Mouse (Mus musculus) forebrain, embryonic 10.5 days (tissue): ENCODE measurements around the gene Fgfr2. TPM values are rescaled to one million over a fixed set of nuclear protein-coding genes. Genes with fewer than 3 reads are reported as not detected.
A peak's percentile ranks its signal among the peaks of the same experiment; 100 is the strongest.

Source experiments
- DNase-seq: peaks from one replicate; pipeline ENCODE4 v3.0.0-alpha.2; 2017; ENCODE audit warnings: low spot score; ENCODE audit errors: extremely low spot score
- H3K27ac ChIP-seq: fragments of 300-500 bp; sonication (generic); 2 replicates; pipeline ENCODE4 v1.5.1; 2016; ENCODE audit warnings: mild to moderate bottlenecking
- H3K27me3 ChIP-seq: fragments of 300-500 bp; sonication (generic); 2 replicates; pipeline ENCODE4 v1.6.1; 2016; ENCODE audit warnings: mild to moderate bottlenecking; ENCODE audit not compliant: poor library complexity, severe bottlenecking
- H3K36me3 ChIP-seq: fragments of 300-500 bp; sonication (generic); replicated peaks from 2 replicates; pipeline ENCODE4 v1.6.1; 2016; ENCODE audit warnings: mild to moderate bottlenecking, moderate library complexity
- H3K4me1 ChIP-seq: fragments of 300-500 bp; sonication (generic); 2 replicates; pipeline ENCODE4 v1.6.1; 2016
- H3K4me3 ChIP-seq: fragments of 300-500 bp; sonication (generic); 2 replicates; pipeline ENCODE4 v1.5.1; 2016; ENCODE audit warnings: mild to moderate bottlenecking, moderate library complexity
- H3K9me3 ChIP-seq: fragments of 300-500 bp; sonication (generic); 2 replicates; pipeline ENCODE4 v1.6.1; 2016; ENCODE audit warnings: mild to moderate bottlenecking, moderate library complexity
- WGBS: fragments of 180-500 bp; shearing (Covaris S2); methylation state at CpG from one replicate; pipeline ENCODE4 v1.1.7; 2016; 5-methylcytosine and 5-hydroxymethylcytosine counted together
- polyA plus RNA-seq: library from polyadenylated mRNA; unstranded; fragments of >200 nt; fragmentation: Nextera tagmentation; extraction: Ambion mirVana; gene quantifications from 2 replicates; pipeline ENCODE4 v1.2.1, GENCODE M21; 2016

Fgfr2 gene
- polyA plus RNA-seq, 1 experiment from 2014 or later: 55.7 TPM

GRCm38 (mm10) chr7:132596557-132597250 lies 526.4 kb downstream of the Fgfr2 start:
- H3K27ac ChIP-seq: no peak overlapping the region
- DNase-seq: no peak
- H3K4me3 ChIP-seq: peak overlapping the region; percentile 57
- H3K9me3 ChIP-seq: no peaks in the 10 kb centered on the region
- peaks cover 48% of the 10 kb centered on the region for H3K4me1 ChIP-seq
- 3% methylated on average over 26 of the region's 26 CpGs for WGBS
- no peaks in the 10 kb centered on the region for H3K36me3 ChIP-seq
- peaks cover 98% of the 10 kb centered on the region for H3K27me3 ChIP-seq

- Histone ChIP-seq H3K4me1 (peaks cover 41% of the 10 kb centered on the region), H3K27me3 (peaks cover 97% of the 10 kb centered on the region), H3K4me3 (no peak overlapping the region), H3K9me3 (no peaks in the 10 kb centered on the region), H3K27ac (no peak overlapping the region), H3K36me3 (no peaks in the 10 kb centered on the region)
- no peak for DNase-seq
- WGBS: 80% methylated on average over 3 of the region's 3 CpGs
Measured at GRCm38 (mm10) chr7:132595787-132596186, 527.4 kb downstream of the Fgfr2 start.

DNA sequence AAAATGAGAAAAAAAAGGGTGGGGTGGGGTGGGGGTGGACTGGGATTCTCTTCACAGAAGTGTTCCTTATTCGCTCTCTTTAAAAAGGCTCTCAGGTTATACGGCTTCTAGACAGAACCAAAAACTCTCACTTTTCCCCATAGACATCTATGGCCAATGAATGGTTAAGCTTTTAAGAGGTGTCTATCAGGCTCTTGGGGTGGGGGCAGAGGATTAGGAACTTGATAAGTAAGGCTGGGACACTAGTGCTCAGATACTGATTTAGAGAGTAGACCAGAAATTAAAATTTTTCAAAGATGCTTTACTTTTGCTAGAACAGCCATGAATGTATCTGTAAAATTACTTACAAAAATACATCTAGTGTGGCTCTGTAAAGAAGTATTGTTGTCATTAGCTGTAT lies 528.8 kb downstream of the Fgfr2 start:
- Histone ChIP-seq H3K36me3 (no peaks in the 10 kb centered on the region), H3K27ac (no peak overlapping the region), H3K4me3 (no peak overlapping the region), H3K4me1 (peaks cover 26% of the 10 kb centered on the region), H3K27me3 (peaks cover 82% of the 10 kb centered on the region), H3K9me3 (no peaks in the 10 kb centered on the region)
- DNase-seq: no peak
- 90% methylated on average over 2 of the region's 2 CpGs for WGBS

- Histone ChIP-seq H3K9me3 (no peaks in the 10 kb centered on the region), H3K36me3 (no peaks in the 10 kb centered on the region), H3K4me3 (no peak overlapping the region), H3K27ac (no peak overlapping the region), H3K4me1 (peaks cover 21% of the 10 kb centered on the region), H3K27me3 (peaks cover 77% of the 10 kb centered on the region)
- DNase-seq: no peak
- WGBS: 78% methylated on average over 2 of the region's 2 CpGs
Measured at GRCm38 (mm10) chr7:132593762-132594161, 529.4 kb downstream of the Fgfr2 start.

GRCm38 (mm10) chr7:132589610-132590009 lies 533.5 kb downstream of the Fgfr2 start:
- DNase-seq: no peak
- no peaks in the 10 kb centered on the region for H3K36me3 ChIP-seq
- WGBS: 58% methylated on average over 5 of the region's 5 CpGs

DNA sequence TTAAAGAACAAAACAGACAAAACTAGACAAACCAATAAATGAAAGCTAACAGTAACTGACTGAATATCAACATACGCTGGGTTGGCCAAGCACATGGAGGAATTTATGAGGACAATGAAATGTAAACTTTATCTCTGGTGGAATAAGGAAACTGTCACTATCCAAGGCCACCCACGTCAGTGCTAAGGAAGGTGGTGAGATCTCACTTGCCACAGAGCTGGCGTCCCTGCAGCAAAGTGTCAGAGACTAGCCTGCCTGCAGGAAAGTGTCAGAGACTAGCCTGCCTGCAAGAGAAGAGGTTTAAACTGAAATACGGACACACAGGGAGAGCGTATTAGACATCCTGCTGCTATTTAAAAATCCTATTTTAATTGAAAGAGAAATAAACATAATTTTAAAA lies 536.0 kb downstream of the Fgfr2 start:
- H3K27me3 ChIP-seq: peaks cover 11% of the 10 kb centered on the region
- no peaks in the 10 kb centered on the region for H3K4me1 ChIP-seq
- 74% methylated on average over 5 of the region's 5 CpGs for WGBS

More at GRCm38 (mm10) chr7:132589610-132590009, 533.5 kb downstream of the Fgfr2 start:
- no peaks in the 10 kb centered on the region for H3K4me1 ChIP-seq
- no peak overlapping the region for H3K4me3 ChIP-seq
- no peak overlapping the region for H3K27ac ChIP-seq
- no peaks in the 10 kb centered on the region for H3K9me3 ChIP-seq
- peaks cover 35% of the 10 kb centered on the region for H3K27me3 ChIP-seq

GRCm38 (mm10) chr7:132585695-132586491 lies 537.3 kb downstream of the Fgfr2 start:
- WGBS: 86% methylated on average over 3 of the region's 3 CpGs
- Histone ChIP-seq H3K27me3 (peaks cover 8% of the 10 kb centered on the region), H3K9me3 (no peaks in the 10 kb centered on the region), H3K4me1 (no peaks in the 10 kb centered on the region), H3K4me3 (no peak overlapping the region), H3K27ac (no peak overlapping the region), H3K36me3 (no peaks in the 10 kb centered on the region)
- no peak for DNase-seq

More for the DNA sequence above, 536.0 kb downstream of the Fgfr2 start:
- no peak for DNase-seq
- Histone ChIP-seq H3K4me3 (no peak overlapping the region), H3K36me3 (no peaks in the 10 kb centered on the region), H3K27ac (no peak overlapping the region), H3K9me3 (no peaks in the 10 kb centered on the region)

GRCm38 (mm10) chr7:132581441-132581840 lies 541.7 kb downstream of the Fgfr2 start:
- H3K4me1 ChIP-seq: peaks cover 4% of the 10 kb centered on the region
- no peak overlapping the region for H3K27ac ChIP-seq
- DNase-seq: no peak
- no peaks in the 10 kb centered on the region for H3K9me3 ChIP-seq
- no peak overlapping the region for H3K4me3 ChIP-seq
- peaks cover 48% of the 10 kb centered on the region for H3K27me3 ChIP-seq
- H3K36me3 ChIP-seq: no peaks in the 10 kb centered on the region
- 91% methylated on average over 2 of the region's 2 CpGs for WGBS

DNA sequence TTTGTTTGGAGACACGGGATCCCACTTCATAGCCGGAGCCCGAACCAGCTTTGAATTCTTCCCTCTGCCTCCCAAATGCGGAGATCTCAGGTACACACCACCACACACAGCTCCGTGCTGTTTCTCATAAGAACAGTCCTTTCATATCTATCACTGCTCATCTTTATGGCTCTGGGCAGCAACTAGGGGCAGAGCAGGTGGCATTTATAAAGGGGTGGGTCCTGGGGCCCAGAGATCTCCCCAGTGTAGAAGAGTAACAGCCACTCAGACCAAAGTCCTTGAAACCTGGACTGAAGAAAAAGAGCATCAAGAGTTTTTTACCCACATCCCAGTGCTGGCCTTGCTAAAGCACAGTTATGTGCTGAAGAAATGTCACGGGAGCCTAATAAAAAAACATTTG lies 542.6 kb downstream of the Fgfr2 start:
- no peak for DNase-seq
- no peak overlapping the region for H3K27ac ChIP-seq
- H3K4me3 ChIP-seq: no peak overlapping the region
- H3K9me3 ChIP-seq: no peaks in the 10 kb centered on the region
- H3K4me1 ChIP-seq: peaks cover 10% of the 10 kb centered on the region
- 80% methylated on average over 6 of the region's 6 CpGs for WGBS
- H3K36me3 ChIP-seq: no peaks in the 10 kb centered on the region
- H3K27me3 ChIP-seq: peaks cover 48% of the 10 kb centered on the region

GRCm38 (mm10) chr7:132576891-132577290 lies 546.3 kb downstream of the Fgfr2 start:
- peak overlapping the region; percentile 73; the same call in 1 of the 2 replicates for H3K4me3 ChIP-seq
- peak overlapping the region; percentile 93 for H3K27ac ChIP-seq
- DNase-seq: no peak
- no peaks in the 10 kb centered on the region for H3K9me3 ChIP-seq
- peaks cover 38% of the 10 kb centered on the region for H3K4me1 ChIP-seq
- H3K27me3 ChIP-seq: peaks cover 48% of the 10 kb centered on the region
- WGBS: 57% methylated on average over 4 of the region's 4 CpGs
- H3K36me3 ChIP-seq: no peaks in the 10 kb centered on the region

DNA sequence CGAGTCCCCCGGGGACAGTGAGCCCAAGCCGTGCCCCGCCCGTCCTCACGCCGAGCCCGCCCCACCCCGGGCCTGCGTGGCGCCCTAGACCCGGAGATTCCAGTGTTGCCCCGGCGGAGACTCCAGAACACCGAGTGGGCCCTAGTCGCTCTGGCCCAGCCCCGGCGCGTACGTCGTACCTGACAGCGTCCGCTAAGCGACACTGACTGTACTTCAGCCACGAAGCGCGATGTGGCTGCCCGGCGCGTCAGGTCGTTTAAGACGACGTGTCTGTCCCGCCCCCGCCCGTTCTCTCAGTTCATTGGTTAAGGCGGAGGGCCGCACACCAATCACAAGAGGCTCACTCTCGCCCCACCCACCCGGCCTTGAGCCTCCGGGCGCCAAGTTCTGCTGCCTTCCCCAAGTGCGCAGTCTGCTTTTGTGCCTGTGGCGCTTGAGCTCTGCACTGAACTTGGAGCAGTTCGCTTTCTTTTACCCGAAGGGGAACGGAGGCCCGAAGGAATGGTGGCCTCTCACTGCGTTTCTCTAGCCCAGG lies 547.0 kb downstream of the Fgfr2 start, which contains the start of gene Oat:
Gene Oat, minus strand, starts transcription at position 283 of the 535 bp plus-strand sequence.
- Histone ChIP-seq H3K36me3 (no peaks in the 10 kb centered on the region), H3K9me3 (no peaks in the 10 kb centered on the region), H3K27ac (peak within 1 kb of the TSS; percentile 93), H3K4me1 (peaks cover 42% of the 10 kb centered on the region), H3K27me3 (peaks cover 43% of the 10 kb centered on the region), H3K4me3 (peak within 1 kb of the TSS; percentile 73)
- peak; percentile 97 for DNase-seq
- WGBS: under 1% methylated on average over 49 of the region's 49 CpGs

DNA sequence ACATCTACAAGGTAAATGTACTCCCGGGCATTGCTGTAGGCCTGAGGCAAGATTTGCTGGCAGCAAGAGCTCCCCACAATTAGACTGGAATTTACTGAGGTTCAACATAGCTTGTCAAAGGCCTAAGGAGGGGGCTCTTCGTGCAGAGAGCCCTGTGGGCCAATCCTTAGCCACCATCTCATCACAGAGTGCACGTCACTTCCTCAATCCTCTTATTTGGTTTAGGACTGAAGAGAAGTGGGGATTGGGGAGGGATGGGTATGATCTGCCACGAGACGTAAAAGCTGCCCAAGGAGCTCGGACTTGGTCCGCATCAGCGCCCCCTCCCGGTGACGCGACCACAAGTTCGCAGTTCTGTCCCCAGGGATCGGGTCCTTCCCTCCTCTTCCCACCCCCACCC lies 547.5 kb downstream of the Fgfr2 start:
- 1% methylated on average over 13 of the region's 13 CpGs for WGBS
- DNase-seq: peak; percentile 85
- H3K27me3 ChIP-seq: peaks cover 37% of the 10 kb centered on the region

DNA sequence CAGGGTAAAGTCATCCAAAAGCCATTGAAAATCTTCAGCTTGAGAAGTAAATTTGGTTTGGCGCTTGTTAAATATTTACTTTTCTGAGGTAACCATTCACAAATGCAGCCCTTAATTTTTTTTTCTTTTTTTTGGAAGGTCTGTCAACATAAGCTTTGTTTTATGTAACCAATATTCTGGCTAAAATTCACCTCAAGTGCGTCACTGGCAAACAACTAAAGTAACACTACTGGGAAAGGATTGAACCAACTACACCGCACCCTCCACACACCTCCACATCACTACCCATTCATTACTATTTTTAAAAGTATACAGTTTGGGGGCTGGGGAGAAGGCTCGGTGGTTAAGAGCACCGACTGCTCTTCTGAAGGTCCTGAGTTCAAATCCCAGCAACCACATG lies 548.5 kb downstream of the Fgfr2 start:
- H3K9me3 ChIP-seq: no peaks in the 10 kb centered on the region
- no peak for DNase-seq
- 94% methylated on average over 5 of the region's 5 CpGs for WGBS

More for the DNA sequence above, 547.5 kb downstream of the Fgfr2 start:
- H3K4me1 ChIP-seq: peaks cover 42% of the 10 kb centered on the region
- H3K9me3 ChIP-seq: no peaks in the 10 kb centered on the region
- peak overlapping the region; percentile 73 for H3K4me3 ChIP-seq
- H3K27ac ChIP-seq: peak overlapping the region; percentile 93
- H3K36me3 ChIP-seq: no peaks in the 10 kb centered on the region

More for the DNA sequence above, 548.5 kb downstream of the Fgfr2 start:
- Histone ChIP-seq H3K27ac (no peak overlapping the region), H3K36me3 (peaks cover 5% of the 10 kb centered on the region), H3K27me3 (peaks cover 30% of the 10 kb centered on the region), H3K4me3 (no peak overlapping the region), H3K4me1 (peaks cover 42% of the 10 kb centered on the region)
